Mouse (Mus musculus) E14TG2a.4 (cell line): ENCODE measurements around the gene Dbt.

ENCODE experiments used
- CTCF ChIP-seq: conservative IDR thresholded peaks from 2 replicates; pipeline ENCODE4 v1.5.1; 2014; ENCODE audit warnings: low read length
- NANOG ChIP-seq: IDR thresholded peaks from 2 replicates; pipeline ENCODE4 v1.6.1; 2014; ENCODE audit warnings: borderline replicate concordance, low read length, mixed read lengths
- POU5F1 ChIP-seq: IDR thresholded peaks from 2 replicates; pipeline ENCODE4 v1.6.1; 2014; ENCODE audit warnings: low read length, borderline replicate concordance

DNA sequence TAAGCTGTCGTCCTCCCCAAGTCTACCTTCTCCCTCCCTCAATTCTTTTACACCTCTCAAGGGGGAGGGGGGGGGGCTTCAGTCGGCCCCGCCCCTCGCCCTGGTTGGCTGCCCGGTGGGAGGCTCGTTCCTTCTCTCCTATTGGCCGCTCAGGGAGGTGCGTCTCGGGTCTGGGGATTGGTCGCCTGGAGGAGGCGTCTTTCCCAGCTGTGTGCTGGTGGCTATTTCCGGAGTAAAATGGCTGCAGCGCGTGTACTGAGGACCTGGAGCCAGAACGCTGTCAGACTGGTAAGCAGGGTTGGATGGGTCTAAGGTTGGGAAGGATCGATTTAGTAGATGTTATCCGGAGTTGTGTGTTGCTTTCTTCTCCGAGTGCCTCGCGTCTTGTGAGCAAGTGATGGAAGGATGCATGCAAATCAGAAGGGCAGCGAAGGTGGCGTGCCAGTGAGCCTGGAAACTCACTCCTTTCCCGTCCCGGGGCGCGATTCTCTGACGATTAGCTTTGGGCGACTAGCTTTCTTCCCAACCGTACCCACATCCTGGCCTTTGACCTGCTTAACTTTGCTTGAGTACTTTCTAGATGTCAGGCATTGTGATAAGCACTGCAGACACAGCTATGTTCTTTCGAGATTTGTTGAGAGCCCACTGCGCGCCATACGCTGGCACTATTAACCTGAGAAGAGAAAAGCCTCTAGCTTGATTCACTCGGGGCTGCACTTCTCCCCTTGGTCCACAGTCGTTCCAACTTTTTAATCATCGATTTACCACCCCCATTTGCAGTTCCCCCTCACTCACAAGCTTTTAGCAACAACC, at the start of gene Dbt:
- TF ChIP-seq CTCF (no peak), NANOG (no peak), POU5F1 (no peak)
